Mouse (Mus musculus): ENCODE results near the gene Tnik.
A peak's percentile ranks its signal among the peaks of the same experiment; 100 is the strongest.

Gene Tnik

DNA sequence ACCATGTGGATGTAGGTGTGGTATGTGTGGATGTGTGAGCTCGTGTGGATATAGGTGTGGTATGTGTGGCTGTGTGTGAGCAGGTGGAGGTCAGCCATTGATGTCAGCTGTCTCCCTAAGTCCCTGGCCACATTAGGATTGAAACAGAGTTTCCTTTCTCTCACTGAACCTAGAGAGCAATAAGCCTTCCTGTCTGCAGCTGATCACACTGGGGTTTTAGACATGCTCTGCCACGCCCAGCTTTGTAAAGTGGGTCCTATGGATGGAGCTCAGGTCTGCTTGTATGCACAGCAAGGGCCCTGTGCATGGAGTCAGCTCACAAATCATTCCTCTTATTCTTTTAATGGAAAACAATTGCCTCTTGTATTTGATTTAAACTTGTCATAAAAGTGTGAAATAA lies 95.4 kb downstream of the Tnik start:
- DNase-seq: no peak

DNA sequence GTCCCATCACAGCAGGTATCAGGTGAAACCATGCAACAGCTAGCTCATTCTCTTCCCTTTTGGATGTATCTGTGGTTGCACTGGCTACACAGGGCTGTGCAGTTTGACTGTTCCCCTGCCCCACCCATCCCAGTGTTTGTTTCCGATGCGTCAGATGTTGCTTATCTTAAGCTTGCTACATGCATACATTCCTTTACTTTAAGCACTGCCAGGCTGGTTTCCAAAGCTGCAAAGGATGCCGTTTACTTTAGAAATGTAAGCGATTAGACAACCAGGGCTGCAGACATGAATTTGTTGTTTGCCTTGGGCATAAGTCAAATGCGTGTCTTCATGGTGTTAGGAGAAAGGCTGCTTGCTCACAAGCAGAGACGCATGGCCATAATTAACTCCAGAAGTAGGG lies 96.1 kb downstream of the Tnik start:
- DNase-seq: no peak

DNA sequence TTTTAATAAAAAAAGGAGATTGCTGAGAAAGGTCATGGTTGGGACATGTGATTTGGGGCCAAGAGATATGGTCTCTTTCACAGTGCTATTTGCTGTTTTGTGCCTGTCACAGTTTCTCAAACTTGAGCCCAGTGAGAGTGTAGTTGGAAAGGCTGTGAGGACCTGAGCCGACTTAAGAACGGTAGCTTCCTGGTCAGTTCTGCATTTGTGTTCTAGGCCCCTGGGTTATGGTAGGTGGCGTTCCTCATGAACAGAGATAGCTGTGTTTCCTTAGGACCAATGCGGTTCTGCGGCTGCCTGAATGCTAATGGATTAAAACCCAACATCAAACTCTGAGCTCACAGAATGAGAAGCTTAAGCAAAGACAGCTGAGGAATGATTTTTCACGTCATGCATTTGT lies 98.0 kb downstream of the Tnik start:
- no peak for DNase-seq

DNA sequence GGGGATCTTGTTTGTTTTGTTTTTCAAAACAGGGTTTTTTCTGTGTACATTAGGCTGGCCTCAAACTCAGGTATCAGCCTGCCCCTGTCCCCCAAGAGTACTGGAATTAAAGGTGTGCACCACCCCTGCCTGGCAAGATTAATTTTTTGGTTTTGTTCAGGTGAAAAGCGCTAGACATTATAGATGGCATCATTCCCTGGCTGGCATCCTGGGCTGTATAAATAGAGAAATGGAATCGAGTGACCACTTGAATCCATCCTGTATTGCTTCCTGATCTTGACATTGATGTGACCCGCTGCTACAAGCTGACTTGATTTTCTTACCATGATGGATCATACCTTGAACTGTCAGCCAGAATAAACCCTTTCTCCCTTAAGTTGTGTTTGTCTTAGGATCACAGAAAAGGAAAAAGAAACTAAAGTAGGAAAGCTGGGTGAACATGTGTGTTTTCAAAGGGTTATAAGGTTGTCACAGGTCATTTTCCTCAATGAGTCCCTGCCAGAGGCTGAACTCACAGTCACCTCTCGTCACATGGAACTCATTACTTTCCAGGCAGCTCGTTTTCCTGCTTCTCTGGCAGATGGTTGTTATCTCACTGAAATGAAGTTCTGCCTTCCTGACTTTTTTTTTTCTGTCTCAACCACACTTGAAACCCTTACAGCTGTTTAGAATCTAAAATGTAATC lies 100.6 kb downstream of the Tnik start:
- no peak for DNase-seq

DNA sequence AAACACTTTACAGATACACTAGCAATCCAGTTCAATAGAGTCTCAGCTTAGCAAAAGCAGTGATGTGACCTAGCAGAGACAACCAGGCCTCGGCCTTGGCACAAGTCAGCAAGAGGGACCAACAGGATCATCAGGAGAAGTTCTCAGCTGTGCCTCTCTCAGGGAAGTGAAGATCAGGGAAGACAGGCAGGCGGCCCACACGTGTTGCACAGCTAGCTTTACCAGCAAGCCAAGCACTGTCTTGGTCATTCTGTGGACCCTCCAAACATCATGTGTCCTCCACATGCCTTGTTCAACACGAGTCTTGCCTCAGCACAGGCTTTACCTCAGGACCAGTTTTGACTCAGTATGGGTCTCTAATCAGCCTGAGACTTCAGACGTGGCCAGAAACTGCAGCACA lies 105.7 kb downstream of the Tnik start:
- no peak for DNase-seq

DNA sequence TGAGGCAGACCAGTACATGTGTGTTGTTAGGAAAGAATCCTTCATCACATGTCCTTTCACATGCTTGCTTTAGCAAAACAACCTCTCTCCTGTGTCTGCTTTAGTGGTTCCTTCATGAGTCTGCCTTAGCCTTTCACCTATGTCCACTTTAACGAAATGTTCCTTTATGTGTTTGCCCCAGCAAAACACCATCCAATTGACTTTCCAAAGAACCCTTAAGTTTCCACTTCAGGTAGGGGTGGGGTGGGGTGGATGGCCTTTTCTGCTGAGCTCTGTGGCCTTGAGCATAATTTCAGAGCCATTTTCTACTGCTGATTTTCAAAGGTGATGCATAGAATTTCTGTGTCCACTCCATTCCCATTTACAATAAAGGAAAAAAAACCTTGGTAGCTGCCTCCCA lies 106.3 kb downstream of the Tnik start:
- DNase-seq: no peak

DNA sequence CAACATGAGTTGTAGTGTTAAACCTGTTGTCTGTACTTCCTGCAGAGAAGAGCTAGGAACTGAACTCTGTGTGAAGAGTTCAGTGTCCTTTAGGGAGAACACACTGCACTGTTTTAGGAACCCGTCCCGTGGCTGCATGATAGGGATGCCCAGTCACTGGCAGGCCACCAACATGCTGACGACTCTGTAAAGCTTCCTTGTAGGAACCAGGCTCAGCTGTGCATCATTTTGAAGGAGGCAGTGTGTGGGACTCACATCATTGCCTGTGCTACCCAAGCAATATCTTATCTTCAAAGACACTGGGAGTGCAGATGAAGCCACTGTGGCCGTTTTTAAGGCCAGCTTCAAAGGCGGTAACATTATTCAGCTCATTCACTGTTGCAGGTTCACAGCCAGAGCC lies 106.7 kb downstream of the Tnik start:
- no peak for DNase-seq

DNA sequence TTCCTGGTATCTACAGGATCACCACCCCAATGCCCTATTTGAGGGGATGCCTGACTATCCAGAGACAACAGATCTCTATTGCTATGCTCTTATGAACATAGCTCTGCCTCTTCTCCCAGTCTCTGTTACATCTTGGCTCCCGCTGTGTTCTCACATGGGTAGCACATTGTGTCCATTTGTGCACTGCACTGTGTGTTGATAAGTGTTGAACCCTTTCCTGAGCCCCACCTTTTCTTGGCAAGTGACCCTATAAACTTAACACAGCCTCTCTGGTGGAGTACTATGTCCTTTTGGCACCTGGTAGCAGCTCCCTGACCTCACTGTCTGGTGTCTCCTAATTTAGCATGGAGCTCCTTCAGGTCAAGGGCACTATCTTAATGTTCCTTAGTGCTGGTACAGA lies 108.6 kb downstream of the Tnik start:
- DNase-seq: no peak

DNA sequence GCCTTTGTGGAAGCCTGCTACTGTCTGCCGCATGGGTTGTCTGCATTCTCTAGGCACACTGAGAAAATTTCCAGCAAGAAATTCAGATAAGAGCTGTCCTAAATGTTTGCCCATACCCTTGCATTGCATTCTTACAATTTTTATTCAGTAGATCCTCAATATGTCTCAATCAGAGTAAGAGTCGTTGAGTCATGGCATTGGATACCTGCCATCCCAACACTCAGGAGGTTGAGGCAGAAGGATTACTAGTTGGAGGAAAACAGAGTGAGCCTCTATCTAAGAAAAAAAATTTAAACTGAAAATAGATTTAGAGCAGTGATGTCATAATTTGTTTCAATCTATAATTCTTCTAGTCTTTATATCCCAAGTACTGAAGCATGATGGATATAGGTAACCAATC lies 109.4 kb downstream of the Tnik start:
- no peak for DNase-seq

DNA sequence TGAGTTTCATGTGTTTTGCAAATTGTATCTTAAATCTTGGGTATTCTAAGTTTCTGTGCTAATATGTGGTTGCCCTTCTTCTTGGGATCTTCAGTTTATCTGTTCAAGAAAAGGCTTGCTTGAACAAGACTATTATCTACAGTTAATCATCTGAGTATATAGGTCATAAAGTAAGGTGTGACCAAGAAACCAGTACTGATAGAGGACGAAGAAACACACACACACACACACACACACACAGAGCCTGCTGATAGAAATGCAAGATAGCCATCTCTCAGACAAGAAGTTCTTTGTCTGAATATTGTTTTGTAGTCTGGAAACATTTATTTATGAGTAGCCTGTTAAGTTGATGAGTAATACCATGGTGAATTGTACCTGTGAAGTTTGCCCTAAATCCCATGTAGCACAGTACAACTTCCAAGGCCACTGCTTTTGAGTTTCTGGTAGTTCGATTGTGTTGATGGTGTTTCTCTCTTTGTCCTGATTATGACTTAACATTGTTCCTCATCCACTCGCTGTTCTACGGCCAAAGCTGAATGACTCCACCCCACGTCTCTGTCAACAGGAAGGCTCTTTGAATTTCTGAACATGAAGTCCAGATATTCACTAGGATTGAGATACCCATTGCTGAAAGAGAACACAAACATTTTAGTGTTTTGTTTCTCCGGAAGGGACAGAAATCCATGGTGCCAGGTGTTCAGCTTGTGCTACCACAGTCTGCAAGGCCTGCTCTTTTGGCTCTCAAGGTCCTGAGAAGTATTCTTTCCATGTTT lies 111.9 kb downstream of the Tnik start:
- DNase-seq: no peak

DNA sequence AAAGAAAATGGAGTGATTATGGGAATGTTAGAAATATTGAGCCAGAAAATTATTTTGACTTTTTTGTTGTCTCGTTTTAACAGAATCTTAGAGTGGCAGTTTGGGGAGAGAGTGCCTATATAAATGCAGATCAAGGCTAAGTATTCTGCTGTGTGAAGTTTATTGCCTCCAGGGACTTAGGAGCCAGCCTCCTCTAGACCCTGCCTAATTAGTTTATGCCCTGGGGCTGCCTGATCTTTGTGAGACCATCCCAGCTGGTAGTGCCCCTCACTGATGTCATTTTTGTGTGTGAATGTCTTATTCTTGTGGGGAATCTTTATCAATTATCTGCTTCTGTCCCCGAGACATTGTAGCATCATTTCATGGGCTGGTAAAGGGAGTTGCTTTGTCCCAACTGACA lies 117.2 kb downstream of the Tnik start:
- no peak for DNase-seq

DNA sequence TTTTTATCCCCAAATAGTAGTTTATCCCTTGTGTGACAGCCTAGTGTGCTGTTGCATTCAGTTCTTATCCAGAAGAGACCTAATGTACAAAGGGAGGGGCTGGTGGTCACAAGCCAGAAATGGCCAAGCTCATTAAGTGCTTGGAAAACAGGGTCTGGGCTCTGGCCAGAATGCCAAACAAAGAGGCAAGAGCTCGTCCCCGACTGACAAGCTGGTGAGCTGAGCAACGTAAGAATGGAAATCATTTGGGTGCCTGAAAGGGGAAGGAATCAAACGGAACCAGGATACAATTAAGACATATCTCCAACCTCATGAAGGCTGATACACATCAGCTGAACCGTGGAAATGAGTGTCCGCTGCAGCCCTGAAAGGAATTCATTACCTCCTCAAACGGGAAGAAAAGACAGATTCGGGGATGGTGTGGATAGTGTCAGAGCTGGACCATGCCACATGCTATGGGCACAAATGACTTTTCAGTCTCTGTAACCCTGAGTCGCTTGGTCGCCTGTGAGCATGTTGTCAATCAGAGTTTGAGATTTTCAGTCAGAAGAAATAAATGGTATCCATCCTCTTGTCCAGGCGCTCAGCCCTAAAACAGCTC lies 120.6 kb downstream of the Tnik start:
- DNase-seq: no peak

DNA sequence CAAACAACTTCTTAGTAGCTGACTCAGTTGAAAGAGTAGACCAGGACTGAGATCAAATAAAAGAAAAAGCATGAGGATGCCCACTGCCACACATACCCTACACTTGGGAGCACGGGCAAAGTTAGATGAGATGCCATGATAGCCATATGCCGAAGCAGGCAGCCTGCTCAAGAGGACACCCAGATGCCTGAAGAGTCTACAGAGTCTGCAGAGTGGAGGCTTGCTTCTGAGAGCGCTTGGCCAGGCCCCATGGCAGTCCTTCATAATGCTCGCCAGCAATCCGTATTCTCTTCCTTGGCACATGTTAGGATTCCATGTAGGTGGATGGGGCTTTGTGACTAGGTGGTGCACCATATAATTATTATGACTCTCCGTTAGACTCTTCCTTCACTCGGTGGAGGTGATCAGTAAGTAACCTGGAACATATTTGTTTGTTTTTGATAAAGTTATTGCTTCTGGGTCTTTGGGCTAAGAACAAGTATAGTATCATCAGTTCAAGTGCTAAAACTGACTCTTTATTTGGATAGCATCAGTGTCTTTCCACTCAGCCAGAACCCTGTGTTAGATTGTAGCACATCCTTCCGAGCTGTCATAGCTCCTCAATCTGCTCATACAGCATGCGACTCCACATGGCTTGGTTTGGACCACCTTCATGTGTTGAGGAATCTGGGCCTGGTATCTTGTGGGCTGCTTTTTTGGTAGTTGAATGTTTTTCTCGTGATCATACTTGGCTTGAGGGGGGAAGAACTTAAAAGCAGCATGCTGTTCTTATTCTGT lies 122.4 kb downstream of the Tnik start:
- DNase-seq: no peak

DNA sequence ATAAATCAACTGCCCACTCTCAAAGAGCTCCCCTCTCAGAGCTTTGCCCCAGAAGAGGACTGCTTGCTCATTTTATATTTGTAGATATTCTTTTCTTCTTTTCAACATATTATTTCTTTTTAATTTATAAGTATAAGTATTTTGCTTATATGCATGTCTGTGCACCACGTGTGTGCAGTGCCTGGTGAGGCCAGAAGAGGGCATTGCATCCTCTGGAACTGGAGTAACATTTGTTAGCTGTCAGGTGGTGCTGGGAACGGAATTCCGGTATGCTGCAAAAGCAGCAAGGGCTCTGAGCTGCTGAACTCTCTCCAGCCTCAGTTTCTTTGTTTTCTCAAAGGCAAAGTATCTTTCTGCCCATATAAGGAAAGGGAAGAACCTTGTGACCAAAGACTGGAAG lies 125.5 kb downstream of the Tnik start:
- no peak for DNase-seq

DNA sequence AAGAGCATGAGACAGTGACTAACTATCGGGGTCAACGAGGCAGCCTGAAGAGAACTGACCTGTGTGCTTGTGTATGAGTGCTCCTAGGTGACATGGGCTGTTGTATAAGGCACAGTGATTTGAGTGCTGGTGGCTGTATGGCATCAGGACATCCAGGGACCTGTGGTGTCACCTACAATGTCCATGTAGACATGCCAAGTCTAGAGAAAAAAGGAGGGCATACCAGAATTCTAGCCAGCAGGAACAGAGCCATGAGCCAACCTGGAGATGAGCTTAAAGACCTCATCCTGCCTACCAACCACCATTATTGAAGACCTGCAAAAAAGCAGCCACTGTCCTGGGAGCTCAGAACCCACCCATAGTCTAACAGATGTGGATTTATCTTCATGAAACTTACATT lies 127.2 kb downstream of the Tnik start:
- no peak for DNase-seq

DNA sequence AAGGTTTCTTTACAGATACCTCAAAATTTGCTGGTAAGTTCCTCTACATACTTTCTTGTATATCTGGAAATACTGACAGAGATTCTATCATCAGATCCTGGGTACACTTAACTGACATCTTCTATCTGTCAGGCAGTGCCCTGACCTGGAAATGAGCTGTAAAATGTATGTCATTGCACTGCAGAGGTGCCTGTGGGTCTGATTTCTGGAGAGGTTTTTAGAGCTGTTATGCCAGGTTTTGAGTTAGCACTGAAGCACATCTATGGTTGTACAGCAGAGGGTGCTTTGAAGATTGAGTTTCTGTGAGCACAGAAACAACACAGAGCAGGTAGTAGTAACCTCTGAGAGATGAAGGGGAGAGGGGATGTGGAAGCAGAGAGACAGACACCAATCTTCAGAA lies 129.5 kb downstream of the Tnik start:
- DNase-seq: no peak

DNA sequence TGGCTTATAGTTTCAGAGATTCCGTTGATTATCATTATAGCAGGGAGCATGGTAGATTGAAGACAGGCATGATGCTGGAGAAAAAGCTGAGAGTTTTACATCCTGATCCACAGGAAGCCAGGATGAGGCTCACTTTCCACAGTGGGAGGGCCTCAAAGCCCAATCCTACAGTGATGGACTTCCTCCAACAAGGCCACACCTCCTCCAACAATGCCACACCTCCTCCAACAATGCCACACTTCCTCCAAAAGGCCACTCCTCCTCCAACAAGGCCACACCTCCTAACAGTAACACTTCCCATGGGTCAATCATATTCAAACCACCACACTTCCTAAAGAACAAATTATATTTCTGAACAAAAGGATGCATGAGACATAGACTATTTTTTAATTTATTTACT lies 135.8 kb downstream of the Tnik start:
- DNase-seq: no peak

DNA sequence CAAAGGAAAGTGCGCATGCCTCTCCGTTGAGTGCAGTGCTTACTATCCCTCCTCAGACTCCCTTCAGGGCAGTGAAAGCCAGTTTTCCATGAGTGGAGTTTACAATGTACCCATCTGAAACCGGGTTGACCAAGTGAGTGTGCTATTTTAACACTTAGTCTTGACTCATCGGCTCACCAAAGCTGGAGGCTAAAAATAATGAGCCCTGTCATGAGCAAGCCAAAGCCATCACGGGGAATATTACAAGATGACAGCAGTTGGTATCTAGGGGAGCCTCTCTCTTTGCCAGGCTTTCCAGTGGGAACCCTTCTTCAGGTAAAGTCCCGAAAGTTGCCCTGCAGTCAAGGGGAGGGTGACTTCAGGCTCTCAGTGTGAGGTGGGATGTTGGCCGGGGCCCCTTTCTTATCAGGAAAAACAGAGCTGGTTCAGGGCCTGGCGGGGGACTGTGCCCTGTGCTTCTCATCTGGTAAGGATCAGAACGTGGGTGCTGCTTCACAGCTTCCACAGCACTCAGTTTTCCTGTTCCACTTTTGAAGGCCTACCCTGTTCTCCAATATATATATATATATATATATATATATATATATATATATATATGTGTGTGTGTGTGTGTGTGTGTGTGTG lies 136.7 kb downstream of the Tnik start:
- DNase-seq: no peak

DNA sequence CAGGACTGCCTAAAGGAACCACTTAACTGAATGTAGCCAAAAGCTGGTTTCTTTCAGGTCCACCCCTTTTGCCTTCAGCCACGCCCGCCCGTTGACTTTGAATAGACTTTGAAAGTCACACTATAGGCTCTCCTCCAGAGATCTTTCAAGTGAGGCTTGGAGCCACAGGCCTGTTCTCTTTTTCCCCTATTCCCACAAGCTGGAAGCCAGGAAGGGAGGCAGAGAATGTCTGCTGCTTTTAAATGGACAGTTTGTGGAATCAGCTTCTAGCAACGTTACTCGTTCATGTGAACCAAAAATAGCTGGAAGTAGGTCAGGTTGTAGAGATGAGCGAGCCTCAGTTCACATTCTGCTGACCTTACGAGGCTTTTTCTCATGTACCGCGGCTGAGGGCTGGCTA lies 138.3 kb downstream of the Tnik start:
- DNase-seq: no peak

DNA sequence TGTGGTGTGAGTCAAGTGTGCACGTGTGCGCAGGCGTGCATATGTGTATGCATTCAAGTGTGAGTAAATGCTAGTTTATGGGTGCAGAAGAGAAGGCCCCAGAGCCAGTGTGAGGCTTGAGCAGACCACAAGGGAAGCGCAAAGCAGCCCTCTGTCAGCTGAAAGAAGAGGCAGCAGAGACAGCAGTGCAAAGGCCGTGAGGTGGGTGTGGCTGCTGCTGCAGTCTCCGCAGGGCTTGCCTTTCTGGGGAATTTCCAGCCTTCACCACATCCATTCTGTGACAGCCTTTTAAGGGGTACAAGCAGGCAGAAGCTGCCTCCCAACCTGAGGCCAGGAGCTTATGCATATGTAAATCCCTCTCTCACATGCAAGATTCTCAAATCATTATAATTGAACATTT lies 139.2 kb downstream of the Tnik start:
- peak; percentile 7 for DNase-seq

DNA sequence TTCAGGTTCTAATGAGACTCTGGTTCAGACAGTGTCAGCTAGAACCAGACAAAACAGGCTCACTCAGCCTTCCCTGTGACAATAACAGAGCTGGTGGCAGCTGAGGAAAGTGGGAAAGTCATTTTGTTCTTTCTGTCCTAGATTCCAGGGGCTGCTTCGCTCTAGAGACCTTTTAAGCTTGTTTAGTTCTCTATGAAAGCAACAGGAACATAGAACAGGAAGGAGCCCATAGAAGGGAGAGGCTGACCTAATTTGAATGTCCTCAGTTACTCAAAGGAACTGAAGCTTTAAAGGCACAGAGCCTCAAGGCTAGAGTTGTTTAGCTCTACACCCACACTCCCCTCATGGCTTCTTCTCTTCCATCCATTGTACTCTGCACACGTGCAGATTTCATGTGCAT lies 142.4 kb downstream of the Tnik start:
- no peak for DNase-seq

DNA sequence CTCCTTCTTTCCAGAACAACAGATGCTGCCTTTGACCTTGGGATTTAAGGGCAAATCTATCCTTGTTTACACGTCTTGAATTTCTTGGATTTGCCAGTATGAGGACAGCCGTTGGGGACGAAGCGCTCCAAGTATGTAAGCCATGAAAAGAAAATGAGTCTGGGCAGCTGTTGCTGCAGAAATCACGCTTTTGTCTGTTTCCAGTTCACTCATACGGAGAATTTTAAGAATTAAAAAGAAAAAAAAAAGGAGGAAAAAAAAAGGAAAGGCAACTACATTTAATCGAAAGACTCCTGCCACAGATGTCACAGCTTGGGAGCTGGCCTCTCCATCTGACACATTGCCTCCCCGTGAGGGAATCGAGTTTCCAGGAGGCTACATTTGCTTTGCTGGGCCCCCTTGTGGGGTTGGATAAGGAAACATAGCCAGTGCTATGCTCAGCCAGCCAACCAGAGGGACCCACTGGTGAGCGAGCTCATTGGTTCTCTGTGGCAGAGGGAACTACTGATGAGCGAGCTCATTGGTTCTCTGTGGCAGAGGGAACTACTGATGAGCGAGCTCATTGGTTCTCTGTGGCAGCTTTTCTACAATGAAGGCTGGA lies 145.9 kb downstream of the Tnik start:
- DNase-seq: peak; percentile 58

DNA sequence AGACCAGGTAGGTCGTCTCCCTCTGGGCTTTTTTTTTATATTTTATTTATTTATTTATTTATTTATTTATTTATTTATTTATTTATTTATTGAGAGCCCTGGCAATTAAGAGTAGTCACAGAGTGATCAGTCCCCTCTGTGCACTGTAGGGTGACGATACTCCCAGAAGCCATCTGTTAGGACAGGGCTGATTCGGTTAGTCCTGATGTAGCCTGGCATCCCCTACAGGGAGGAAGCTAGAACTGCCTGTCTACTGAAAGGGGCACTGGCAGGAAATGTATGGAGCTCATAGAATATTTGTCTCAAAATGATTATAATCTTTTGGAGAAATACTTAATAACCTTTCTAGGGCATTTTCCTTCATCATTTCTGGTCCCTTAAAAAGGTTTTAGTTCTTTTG lies 147.3 kb downstream of the Tnik start:
- DNase-seq: no peak

Data from kidney, postnatal 14 days (tissue).